Mouse (Mus musculus) liver, embryonic 12.5 days (tissue): Measurements from ENCODE around the gene Gcn1l1. TPM values are rescaled to one million over a fixed set of nuclear protein-coding genes. Genes with fewer than 3 reads are reported as not detected.

Experiments
- ATAC-seq: fragments of 200-750 bp; cut with Nextera tagmentation; 2 replicates; pipeline ENCODE4 v1.8.0; 2017; ENCODE audit warnings: moderate number of reproducible peaks, mild to moderate bottlenecking, moderate library complexity
- H3K27ac ChIP-seq: fragments of 300-500 bp; sonication (generic); 2 replicates; pipeline ENCODE4 v1.5.1; 2016; ENCODE audit warnings: mild to moderate bottlenecking
- H3K27me3 ChIP-seq: fragments of 300-500 bp; sonication (generic); replicated peaks from 2 replicates; pipeline ENCODE4 v1.6.1; 2016; ENCODE audit warnings: mild to moderate bottlenecking, moderate library complexity
- H3K36me3 ChIP-seq: fragments of 300-500 bp; sonication (generic); 2 replicates; pipeline ENCODE4 v1.6.1; 2016; ENCODE audit warnings: mild to moderate bottlenecking, moderate library complexity
- H3K4me1 ChIP-seq: fragments of 300-500 bp; sonication (generic); 2 replicates; pipeline ENCODE4 v1.6.1; 2016
- H3K4me2 ChIP-seq: fragments of 300-500 bp; sonication (generic); 2 replicates; pipeline ENCODE4 v1.6.1; 2016; ENCODE audit warnings: mild to moderate bottlenecking, moderate library complexity
- H3K4me3 ChIP-seq: fragments of 300-500 bp; sonication (generic); 2 replicates; pipeline ENCODE4 v1.5.1; 2016; ENCODE audit warnings: mild to moderate bottlenecking, moderate library complexity
- H3K9ac ChIP-seq: fragments of 300-500 bp; sonication (generic); 2 replicates; pipeline ENCODE4 v1.6.1; 2016; ENCODE audit warnings: mild to moderate bottlenecking, moderate library complexity
- H3K9me3 ChIP-seq: fragments of 300-500 bp; sonication (generic); replicated peaks from 2 replicates; pipeline ENCODE4 v1.6.1; 2016; ENCODE audit warnings: mild to moderate bottlenecking, moderate library complexity
- WGBS: fragments of 180-500 bp; shearing (Covaris S2); methylation state at CpG from one replicate; pipeline ENCODE4 v1.1.7; 2016; ENCODE audit not compliant: insufficient replicate concordance; 5-methylcytosine and 5-hydroxymethylcytosine counted together
- polyA plus RNA-seq: library from polyadenylated mRNA; unstranded; fragments of >200 nt; fragmentation: Nextera tagmentation; extraction: Ambion mirVana; gene quantifications from 2 replicates; pipeline ENCODE4 v1.2.1, GENCODE M21; 2016

The Gcn1l1 gene
- polyA plus RNA-seq, 1 experiment from 2014 or later = 38.0 TPM

- no peak overlapping the region for H3K4me3 ChIP-seq
- H3K36me3 ChIP-seq = no peaks in the 10 kb centered on the region; the same call in 1 of the 2 replicates
- H3K27me3 ChIP-seq = no peaks in the 10 kb centered on the region
- ATAC-seq = no peak
- no peaks in the 10 kb centered on the region for H3K9me3 ChIP-seq
- 88% methylated on average over 4 of the region's 4 CpGs for WGBS
- no peak overlapping the region for H3K27ac ChIP-seq
- no peak overlapping the region for H3K9ac ChIP-seq
- H3K4me2 ChIP-seq = no peak overlapping the region
- peaks cover 85% of the 10 kb centered on the region for H3K4me1 ChIP-seq
Measured at GRCm38 (mm10) chr5:115525416-115525815, 39.6 kb upstream of the Gcn1l1 start.

DNA sequence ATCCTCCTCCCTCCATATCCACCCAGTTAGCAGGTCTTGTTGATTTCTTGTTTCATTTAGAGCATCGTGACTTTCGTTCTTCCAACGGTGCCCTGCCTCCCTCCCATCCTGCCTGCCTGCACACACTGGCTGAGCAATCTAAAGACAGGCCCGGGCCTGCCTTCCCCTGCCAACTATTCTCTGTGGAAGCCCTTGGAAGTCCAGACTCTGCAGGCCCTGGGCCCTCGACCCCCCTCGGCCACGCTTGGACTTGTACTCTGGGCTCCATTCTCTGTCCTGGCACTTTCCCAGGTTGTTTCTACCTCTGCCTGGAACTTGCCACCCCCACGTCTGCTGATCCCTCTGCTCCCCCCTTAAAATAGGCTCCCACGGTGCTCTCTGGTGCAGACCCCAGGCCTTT is 39.1 kb upstream of the Gcn1l1 start:
- ATAC-seq = no peak

GRCm38 (mm10) chr5:115526456-115527202 is 38.4 kb upstream of the Gcn1l1 start:
- Histone ChIP-seq H3K27me3 (no peaks in the 10 kb centered on the region), H3K9ac (no peak overlapping the region), H3K27ac (no peak overlapping the region), H3K4me2 (no peak overlapping the region), H3K4me3 (no peak overlapping the region), H3K4me1 (peaks cover 85% of the 10 kb centered on the region), H3K36me3 (no peaks in the 10 kb centered on the region; the same call in 1 of the 2 replicates), H3K9me3 (no peaks in the 10 kb centered on the region)
- no peak for ATAC-seq
- WGBS = 83% methylated on average over 17 of the region's 17 CpGs

More for the DNA sequence above, 39.1 kb upstream of the Gcn1l1 start:
- WGBS = 81% methylated on average over 9 of the region's 9 CpGs
- no peak overlapping the region for H3K4me3 ChIP-seq
- no peak overlapping the region for H3K4me2 ChIP-seq
- H3K36me3 ChIP-seq = no peaks in the 10 kb centered on the region; the same call in 1 of the 2 replicates
- peaks cover 85% of the 10 kb centered on the region for H3K4me1 ChIP-seq
- no peak overlapping the region for H3K27ac ChIP-seq
- no peaks in the 10 kb centered on the region for H3K27me3 ChIP-seq
- no peak overlapping the region for H3K9ac ChIP-seq
- H3K9me3 ChIP-seq = no peaks in the 10 kb centered on the region

DNA sequence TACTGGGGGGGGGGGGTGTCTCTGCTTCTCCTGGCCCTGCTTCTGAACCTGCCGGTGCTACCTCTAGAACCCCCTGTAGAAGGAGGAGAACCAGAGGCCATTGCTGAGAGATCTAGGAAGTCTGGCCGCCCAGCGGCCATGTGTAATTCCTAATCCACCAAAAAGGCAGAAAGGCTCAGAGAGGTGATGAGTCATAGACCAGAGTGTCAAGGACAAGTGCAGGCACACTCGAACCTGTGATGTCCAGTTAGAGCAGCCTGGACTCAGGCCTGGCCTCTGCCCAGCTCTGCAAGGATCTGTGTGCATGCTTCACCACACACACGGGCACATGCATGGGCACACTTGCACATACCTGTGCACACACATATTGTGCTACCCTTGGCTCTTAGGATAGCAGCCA is 36.9 kb upstream of the Gcn1l1 start:
- Histone ChIP-seq H3K4me2 (no peak overlapping the region), H3K36me3 (peaks cover 4% of the 10 kb centered on the region; the same call in 1 of the 2 replicates), H3K27ac (no peak overlapping the region), H3K4me1 (peaks cover 85% of the 10 kb centered on the region), H3K4me3 (no peak overlapping the region), H3K27me3 (no peaks in the 10 kb centered on the region), H3K9ac (no peak overlapping the region), H3K9me3 (no peaks in the 10 kb centered on the region)
- no peak for ATAC-seq
- 58% methylated on average over 5 of the region's 5 CpGs for WGBS

DNA sequence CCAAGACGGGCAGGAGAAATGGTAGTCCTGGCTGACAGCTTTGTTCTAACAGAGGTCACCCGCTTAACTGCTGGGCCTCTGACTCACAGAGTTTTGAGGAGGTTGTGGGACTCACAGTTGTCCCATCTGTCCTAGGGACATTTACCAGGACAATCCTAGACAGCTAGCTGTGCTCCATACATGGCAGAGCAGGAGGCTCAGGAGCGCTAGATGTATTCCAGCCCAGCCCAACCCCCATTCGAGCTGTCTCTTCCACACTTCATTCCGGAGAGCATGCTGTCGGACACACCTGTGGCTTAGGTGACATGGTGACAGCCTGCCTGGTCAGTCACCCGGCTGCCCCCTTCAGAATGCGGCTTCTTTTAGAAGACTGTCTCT is 35.7 kb upstream of the Gcn1l1 start:
- peak overlapping the region; percentile 85 for H3K27ac ChIP-seq
- no peak for ATAC-seq
- H3K4me2 ChIP-seq = peak overlapping the region; percentile 70
- 46% methylated on average over 8 of the region's 8 CpGs for WGBS
- no peaks in the 10 kb centered on the region for H3K9me3 ChIP-seq
- no peak overlapping the region for H3K9ac ChIP-seq
- H3K27me3 ChIP-seq = peaks cover 4% of the 10 kb centered on the region; the same call in 1 of the 2 replicates
- no peak overlapping the region for H3K4me3 ChIP-seq
- H3K36me3 ChIP-seq = peaks cover 5% of the 10 kb centered on the region; the same call in 1 of the 2 replicates
- peaks cover 85% of the 10 kb centered on the region for H3K4me1 ChIP-seq

- Histone ChIP-seq H3K4me2 (peak overlapping the region; percentile 70), H3K9me3 (no peaks in the 10 kb centered on the region), H3K4me1 (peaks cover 85% of the 10 kb centered on the region), H3K27me3 (peaks cover 4% of the 10 kb centered on the region; the same call in 1 of the 2 replicates), H3K36me3 (peaks cover 5% of the 10 kb centered on the region; the same call in 1 of the 2 replicates), H3K4me3 (no peak overlapping the region), H3K27ac (peak overlapping the region; percentile 85), H3K9ac (peak overlapping the region; percentile 29; the same call in 1 of the 2 replicates)
- WGBS = 43% methylated on average over 7 of the region's 7 CpGs
- ATAC-seq = no peak
Measured at GRCm38 (mm10) chr5:115529742-115530446, 35.2 kb upstream of the Gcn1l1 start.

GRCm38 (mm10) chr5:115530447-115530809 is 34.6 kb upstream of the Gcn1l1 start:
- Histone ChIP-seq H3K9ac (0 out of 2 replicates have a peak overlapping the region, but pooled peaks have one; percentile 29), H3K9me3 (no peaks in the 10 kb centered on the region), H3K4me1 (peaks cover 85% of the 10 kb centered on the region), H3K36me3 (peaks cover 5% of the 10 kb centered on the region; the same call in 1 of the 2 replicates), H3K4me3 (no peak overlapping the region), H3K27me3 (peaks cover 4% of the 10 kb centered on the region; the same call in 1 of the 2 replicates), H3K27ac (peak overlapping the region; percentile 85), H3K4me2 (peak overlapping the region; percentile 70)
- 16% methylated on average over 8 of the region's 8 CpGs for WGBS
- ATAC-seq = no peak

DNA sequence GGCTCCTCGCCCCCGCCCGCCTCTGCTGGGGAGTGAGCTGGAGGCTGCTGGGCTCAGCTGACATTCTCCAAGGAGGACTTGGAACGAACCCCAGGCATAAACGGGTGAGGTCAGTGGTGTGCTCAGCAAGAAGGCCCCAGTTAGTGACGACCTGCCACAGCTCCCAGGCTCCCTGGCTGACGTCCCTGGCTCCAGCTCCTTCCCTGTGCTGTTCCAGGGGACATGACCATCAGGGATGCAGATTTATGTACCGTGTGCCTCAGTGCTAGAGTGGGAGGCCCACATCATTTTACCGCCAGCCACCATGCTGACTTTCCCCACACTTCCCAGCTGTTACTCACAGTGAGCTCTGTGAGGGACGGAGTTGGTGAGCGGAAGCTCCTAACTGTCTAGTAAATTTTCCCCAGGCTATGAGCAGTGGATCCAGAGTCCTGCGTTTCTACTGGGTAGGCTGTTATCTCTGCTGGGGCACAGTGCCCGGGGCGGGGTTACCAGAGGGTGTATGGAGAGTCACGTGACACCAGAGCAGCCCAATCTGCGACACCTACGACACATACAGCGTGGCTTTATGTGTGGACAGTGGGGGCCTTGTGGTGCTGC is 33.3 kb upstream of the Gcn1l1 start:
- ATAC-seq = peak; percentile 94
- Histone ChIP-seq H3K4me2 (peak overlapping the region; percentile 70), H3K36me3 (peaks cover 5% of the 10 kb centered on the region; the same call in 1 of the 2 replicates), H3K27me3 (peaks cover 4% of the 10 kb centered on the region), H3K9ac (peak overlapping the region; percentile 55), H3K27ac (peak overlapping the region; percentile 85), H3K4me3 (peak overlapping the region; percentile 34), H3K4me1 (peaks cover 90% of the 10 kb centered on the region), H3K9me3 (no peaks in the 10 kb centered on the region)
- 21% methylated on average over 18 of the region's 18 CpGs for WGBS

DNA sequence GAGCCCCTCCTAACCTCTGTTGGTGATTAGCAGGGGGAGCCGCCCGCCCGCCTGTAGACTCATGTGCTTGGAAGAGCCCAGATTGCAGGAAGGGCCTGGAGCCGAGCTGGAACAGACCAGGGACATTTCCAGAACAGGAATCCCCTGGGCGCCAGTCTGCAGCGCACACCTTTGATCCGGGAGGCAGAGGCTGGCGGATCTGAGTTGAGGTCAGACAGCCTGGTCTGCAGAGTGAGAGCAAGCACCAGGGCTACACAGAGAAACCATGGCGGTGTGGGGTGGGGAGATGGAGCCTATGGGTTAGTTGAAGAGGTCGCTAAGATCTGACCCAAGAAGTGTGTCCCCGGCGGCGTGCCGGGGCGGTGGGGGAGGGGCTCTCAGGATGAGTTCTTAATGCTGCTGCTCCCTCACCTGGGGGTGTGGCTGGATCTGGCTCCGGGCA is 30.7 kb upstream of the Gcn1l1 start:
- 0 out of 2 replicates have a peak overlapping the region, but pooled peaks have one; percentile 2 for H3K9ac ChIP-seq
- no peak overlapping the region for H3K4me3 ChIP-seq
- H3K36me3 ChIP-seq = peaks cover 5% of the 10 kb centered on the region; the same call in 1 of the 2 replicates
- 0 out of 2 replicates have a peak overlapping the region, but pooled peaks have one; percentile 38 for H3K27ac ChIP-seq
- 13% methylated on average over 16 of the region's 16 CpGs for WGBS
- no peak for ATAC-seq
- peaks cover 92% of the 10 kb centered on the region for H3K4me1 ChIP-seq
- peak overlapping the region; percentile 46 for H3K4me2 ChIP-seq
- no peaks in the 10 kb centered on the region for H3K9me3 ChIP-seq
- peaks cover 4% of the 10 kb centered on the region for H3K27me3 ChIP-seq

- 0 out of 2 replicates have a peak overlapping the region, but pooled peaks have one; percentile 2 for H3K9ac ChIP-seq
- H3K36me3 ChIP-seq = peaks cover 5% of the 10 kb centered on the region; the same call in 1 of the 2 replicates
- WGBS = 12% methylated on average over 8 of the region's 8 CpGs
- peaks cover 88% of the 10 kb centered on the region for H3K4me1 ChIP-seq
- no peak overlapping the region for H3K4me3 ChIP-seq
- no peaks in the 10 kb centered on the region for H3K9me3 ChIP-seq
- peak overlapping the region; percentile 46 for H3K4me2 ChIP-seq
- no peak for ATAC-seq
- H3K27me3 ChIP-seq = peaks cover 4% of the 10 kb centered on the region
- H3K27ac ChIP-seq = peak overlapping the region; percentile 38; the same call in 1 of the 2 replicates
Measured at GRCm38 (mm10) chr5:115534856-115535255, 30.2 kb upstream of the Gcn1l1 start.

DNA sequence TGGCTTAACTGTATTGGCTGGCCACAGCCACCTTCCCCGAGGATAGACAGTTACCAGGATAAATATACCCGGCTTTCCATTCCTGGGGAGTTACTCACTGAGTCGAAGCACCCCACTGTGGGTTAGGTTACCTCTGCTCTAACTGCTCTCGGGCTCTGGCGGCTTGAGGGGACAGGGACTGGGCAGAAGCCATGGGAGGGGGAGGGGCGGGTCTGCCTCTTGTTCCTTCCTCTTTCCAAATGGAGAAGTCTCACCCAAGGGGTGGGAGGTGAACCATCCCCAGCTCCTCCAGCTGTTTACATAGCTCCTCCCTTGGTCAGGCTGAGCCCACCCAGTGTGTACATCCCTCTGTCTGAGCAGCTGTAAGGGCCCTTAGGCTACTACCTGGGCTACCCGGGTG is 29.4 kb upstream of the Gcn1l1 start:
- Histone ChIP-seq H3K4me3 (no peak overlapping the region), H3K36me3 (peaks cover 5% of the 10 kb centered on the region; the same call in 1 of the 2 replicates), H3K27ac (peak overlapping the region; percentile 38; the same call in 1 of the 2 replicates), H3K4me2 (peak overlapping the region; percentile 46), H3K9me3 (no peaks in the 10 kb centered on the region), H3K4me1 (peaks cover 80% of the 10 kb centered on the region), H3K27me3 (peaks cover 4% of the 10 kb centered on the region), H3K9ac (no peak overlapping the region)
- WGBS = 20% methylated on average over 7 of the region's 7 CpGs
- ATAC-seq = no peak
